Comparison of ENCODE assay signal across 11 mouse cellular contexts in the genomic region with DNA sequence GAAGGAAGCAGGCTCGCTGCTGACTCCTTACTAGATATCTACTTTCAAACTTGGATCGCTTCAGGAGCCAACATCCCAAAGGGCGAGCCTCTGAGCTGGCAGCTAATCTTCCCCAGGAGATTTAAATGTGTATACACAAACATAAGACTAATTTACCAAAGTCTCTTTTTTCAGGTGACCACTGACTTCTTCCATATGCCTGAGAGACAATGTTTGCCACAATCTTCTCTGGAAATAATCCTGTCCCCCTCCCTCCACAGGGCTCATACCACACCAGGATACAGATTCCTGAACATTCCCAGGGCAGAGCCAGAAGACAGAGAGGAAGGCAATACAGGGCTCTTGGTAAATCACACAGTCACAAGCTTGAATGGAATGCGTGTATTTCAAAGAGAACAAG. TPM values are rescaled to one million over a fixed set of nuclear protein-coding genes. Genes with fewer than 3 reads are reported as not detected.
DNase-seq lines count a peak whose midpoint lies in the region; ATAC-seq lines count a peak whose summit lies in the region.
"Had no signal": no experiment of that assay in that cellular context is flagged by ENCODE, and none has a peak within 500 bp of the region (broad histone marks: within the 10 kb centered on the region; RNA-seq: fewer than 3 reads in every experiment).

No protein-coding gene starts in this region.

- ATAC-seq in kidney, embryonic 15.5 days (replicated peaks; ENCODE audit: low FRiP score): no peak
- ATAC-seq in hindbrain, embryonic 14.5 days (ENCODE audit: low FRiP score): no peak
- no peak for ATAC-seq in midbrain, embryonic 15.5 days (replicated peaks)

- H3K4me3 ChIP-seq in kidney, embryonic 15.5 days (replicated peaks): peak overlapping the region; percentile 100
- H3K4me3 ChIP-seq in embryonic facial prominence, embryonic 10.5 days: peak overlapping the region; percentile 87
- H3K4me3 ChIP-seq in hindbrain, embryonic 14.5 days (replicated peaks; ENCODE audit: low read length): peak overlapping the region; percentile 99
- peak overlapping the region; percentile 100 for H3K4me3 ChIP-seq in midbrain, embryonic 15.5 days

- no peaks in the 10 kb centered on the region for H3K27me3 ChIP-seq in kidney, embryonic 15.5 days
- H3K27me3 ChIP-seq in embryonic facial prominence, embryonic 10.5 days (replicated peaks; ENCODE audit: low read depth, poor library complexity, severe bottlenecking): no peaks in the 10 kb centered on the region
- no peaks in the 10 kb centered on the region for H3K27me3 ChIP-seq in hindbrain, embryonic 14.5 days (ENCODE audit: control insufficient read depth, insufficient read depth, low read length)
- H3K27me3 ChIP-seq in midbrain, embryonic 15.5 days (replicated peaks): no peaks in the 10 kb centered on the region

- intact Hi-C loops in left cerebral cortex, postnatal 4 days (cut with DNase I): loop anchor here (5.0 kb wide), 2 partner anchors 87 to 102 kb away; no protein-coding TSS in a partner anchor

- no peak for DNase-seq in kidney, adult 9 months
- no peak for DNase-seq in embryonic facial prominence, embryonic 10.5 days (ENCODE audit: low spot score)
- DNase-seq in hindbrain, embryonic 14.5 days (ENCODE audit: low spot score): no peak
- DNase-seq in adrenal gland, adult 2 months: no peak
- DNase-seq in left cerebral cortex, postnatal 4 days: no peak
- no peak for DNase-seq in layer of hippocampus, adult 18-20 months (ENCODE audit: low spot score in 2 of 2)
- DNase-seq: right cerebral cortex, postnatal 4 days had no signal

- no peak overlapping the region for H3K27ac ChIP-seq in kidney, embryonic 15.5 days
- H3K27ac ChIP-seq in embryonic facial prominence, embryonic 10.5 days (replicated peaks): peak overlapping the region; percentile 35
- H3K27ac ChIP-seq in hindbrain, embryonic 14.5 days: no peak overlapping the region
- peak overlapping the region; percentile 95 for H3K27ac ChIP-seq in midbrain, embryonic 15.5 days
- H3K27ac ChIP-seq: liver, embryonic 14.5 days had no signal

- H3K4me1 ChIP-seq in kidney, embryonic 15.5 days: peaks cover 37% of the 10 kb centered on the region
- peaks cover 65% of the 10 kb centered on the region for H3K4me1 ChIP-seq in embryonic facial prominence, embryonic 10.5 days
- H3K4me1 ChIP-seq in hindbrain, embryonic 14.5 days (replicated peaks; ENCODE audit: control insufficient read depth, insufficient read depth, low read length): peaks cover 31% of the 10 kb centered on the region
- peaks cover 45% of the 10 kb centered on the region for H3K4me1 ChIP-seq in midbrain, embryonic 15.5 days

- H3K9ac ChIP-seq in kidney, embryonic 15.5 days: 0 out of 2 replicates have a peak overlapping the region, but pooled peaks have one; percentile 92
- H3K9ac ChIP-seq in hindbrain, embryonic 14.5 days: peak overlapping the region; percentile 99
- peak overlapping the region; percentile 100 for H3K9ac ChIP-seq in midbrain, embryonic 15.5 days

- WGBS in kidney, embryonic 15.5 days: 76% methylated on average over 4 of the region's 4 CpGs
- 74% methylated on average over 4 of the region's 4 CpGs for WGBS in embryonic facial prominence, embryonic 10.5 days
- WGBS in hindbrain, embryonic 14.5 days: 79% methylated on average over 4 of the region's 4 CpGs
- 75% methylated on average over 4 of the region's 4 CpGs for WGBS in midbrain, embryonic 15.5 days

- H3K9me3 ChIP-seq in kidney, embryonic 15.5 days (replicated peaks): peaks cover 18% of the 10 kb centered on the region
- peaks cover 32% of the 10 kb centered on the region for H3K9me3 ChIP-seq in embryonic facial prominence, embryonic 10.5 days
- peaks cover 28% of the 10 kb centered on the region for H3K9me3 ChIP-seq in hindbrain, embryonic 14.5 days (ENCODE audit: control insufficient read depth, low read length)
- peaks cover 11% of the 10 kb centered on the region; the same call in 1 of the 2 replicates for H3K9me3 ChIP-seq in midbrain, embryonic 15.5 days

- peaks cover 38% of the 10 kb centered on the region for H3K36me3 ChIP-seq in kidney, embryonic 15.5 days
- H3K36me3 ChIP-seq in embryonic facial prominence, embryonic 10.5 days (replicated peaks): peaks cover 47% of the 10 kb centered on the region
- peaks cover 29% of the 10 kb centered on the region for H3K36me3 ChIP-seq in hindbrain, embryonic 14.5 days (replicated peaks; ENCODE audit: control insufficient read depth, insufficient read depth)
- peaks cover 13% of the 10 kb centered on the region for H3K36me3 ChIP-seq in midbrain, embryonic 15.5 days (replicated peaks)

- H3K4me2 ChIP-seq in kidney, embryonic 15.5 days: peak overlapping the region; percentile 72
- peak overlapping the region; percentile 74 for H3K4me2 ChIP-seq in hindbrain, embryonic 14.5 days (replicated peaks)
- peak overlapping the region; percentile 83 for H3K4me2 ChIP-seq in midbrain, embryonic 15.5 days

RNA-seq across cellular contexts. Expression of gene Nnat, which starts 4.8 kb away (rescaled TPM):
- 238 and 287 TPM in 2 replicates for polyA plus RNA-seq in kidney, embryonic 15.5 days (2015; fragmentation: Nextera tagmentation; extraction: Ambion mirVana)
- polyA plus RNA-seq in embryonic facial prominence, embryonic 10.5 days (2016; fragmentation: Nextera tagmentation; extraction: Ambion mirVana): 2,080 and 2,294 TPM in 2 replicates
- polyA plus RNA-seq in hindbrain, embryonic 14.5 days (2014; fragmentation: Nextera tagmentation; extraction: Ambion mirVana): 4,569 and 4,588 TPM in 2 replicates
- polyA plus RNA-seq in midbrain, embryonic 15.5 days (2015; fragmentation: Nextera tagmentation; extraction: Ambion mirVana): 10,539 and 10,900 TPM in 2 replicates
- total RNA-seq in adrenal gland, adult 2 months (2021): 10 to 100 TPM; 32.4 to 94.3 TPM
- polyA plus RNA-seq in adrenal gland, adult 2 months (2012; rRNA removed): 111 and 203 TPM in 2 replicates
- 1,000 to 10,000 TPM; 1,316 to 1,920 TPM for total RNA-seq in left cerebral cortex, postnatal 4 days (2021)
- 100 to 1,000 TPM; 481 to 624 TPM for total RNA-seq in layer of hippocampus, adult 18-20 months (2021)
- total RNA-seq: G1E had no signal
- polyA plus RNA-seq: G1E had no signal

RNA-seq across cellular contexts. Expression of gene Blcap, which starts 6.4 kb away (rescaled TPM):
- 48.3 and 51.6 TPM in 2 replicates for polyA plus RNA-seq in kidney, embryonic 15.5 days (2015; fragmentation: Nextera tagmentation; extraction: Ambion mirVana)
- polyA plus RNA-seq in embryonic facial prominence, embryonic 10.5 days (2016; fragmentation: Nextera tagmentation; extraction: Ambion mirVana): 82.1 and 82.3 TPM in 2 replicates
- 285 and 323 TPM in 2 replicates for polyA plus RNA-seq in hindbrain, embryonic 14.5 days (2014; fragmentation: Nextera tagmentation; extraction: Ambion mirVana)
- polyA plus RNA-seq in midbrain, embryonic 15.5 days (2015; fragmentation: Nextera tagmentation; extraction: Ambion mirVana): 332 and 336 TPM in 2 replicates
- total RNA-seq in adrenal gland, adult 2 months (2021): 10 to 100 TPM; 66.3 to 98.1 TPM
- 42.8 and 47.8 TPM in 2 replicates for polyA plus RNA-seq in adrenal gland, adult 2 months (2012; rRNA removed)
- 100 to 1,000 TPM; 161 to 182 TPM for total RNA-seq in left cerebral cortex, postnatal 4 days (2021)
- total RNA-seq in layer of hippocampus, adult 18-20 months (2021): 100 to 1,000 TPM; 120 to 136 TPM

Comparison
In these comparisons a context has a peak if more than half of its experiments do, and no peak if none do; other contexts are left out.
1. H3K27ac ChIP-seq: peak in embryonic facial prominence, embryonic 10.5 days (single experiment) and midbrain, embryonic 15.5 days (single experiment); none in kidney, embryonic 15.5 days (single experiment) and hindbrain, embryonic 14.5 days (single experiment).
2. Peak in every context shown above with its lines, with median percentiles within 50 percentile points of each other: H3K4me2 ChIP-seq, H3K4me3 ChIP-seq and H3K9ac ChIP-seq.